Mouse (Mus musculus): ENCODE data around the gene Klk12.

DNA sequence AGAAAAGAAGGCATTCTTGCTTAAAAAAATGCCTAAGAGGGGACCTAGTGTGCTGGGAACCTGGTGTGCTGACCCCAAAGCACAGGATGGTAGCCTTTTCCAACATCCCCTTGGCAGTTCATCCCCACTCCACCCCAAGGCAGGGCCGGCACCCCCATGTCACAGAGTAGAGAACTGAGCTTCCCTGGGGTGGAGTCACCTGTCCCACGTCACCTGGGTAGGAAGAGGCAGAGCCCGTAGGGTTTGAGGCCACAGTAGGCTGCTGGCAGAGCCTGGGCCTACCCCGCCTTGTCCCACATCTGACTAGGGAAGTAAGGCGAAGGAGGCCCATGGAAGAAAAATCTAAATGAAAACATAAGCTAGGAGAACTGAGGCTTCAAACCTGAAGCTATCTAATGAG lies 5.7 kb downstream of the Klk12 start, which contains the start of gene Klk11:
- TF ChIP-seq CTCF (IDR thresholded peaks at IDR 0.05; ENCODE audit: borderline replicate concordance, insufficient read depth, low read length): no peak
- no peak for TF ChIP-seq POLR2A (IDR thresholded peaks at IDR 0.05; ENCODE audit: low read depth, low read length)

Data from embryonic fibroblast, embryonic 13.5 days (primary cell).